Mouse (Mus musculus): ENCODE data around the gene Myh10. TPM values are rescaled to one million over a fixed set of nuclear protein-coding genes. Genes with fewer than 3 reads are reported as not detected.
"Not testable (repeated sequence)": the region's sequence is repeated elsewhere in the genome, so short reads cannot be mapped to it uniquely, and the experiment has no call there.

Gene Myh10
- polyA plus RNA-seq, 1 experiment = 25.0 TPM

GRCm38 (mm10) chr11:68692693-68693446, 1.5 kb downstream of the Myh10 start:
- DNase-seq (ENCODE audit: low read depth) = no peak

- DNase-seq (ENCODE audit: low read depth) = no peak
Measured at GRCm38 (mm10) chr11:68693447-68694040, 2.2 kb downstream of the Myh10 start.

- no peak for DNase-seq (ENCODE audit: low read depth)
Measured at GRCm38 (mm10) chr11:68702370-68702769, 11.0 kb downstream of the Myh10 start.

GRCm38 (mm10) chr11:68703360-68703759, 12.0 kb downstream of the Myh10 start:
- DNase-seq (ENCODE audit: low read depth) = no peak

- DNase-seq (ENCODE audit: low read depth) = no peak
Measured at GRCm38 (mm10) chr11:68704258-68704657, 12.9 kb downstream of the Myh10 start.

- no peak for DNase-seq (ENCODE audit: low read depth)
Measured at GRCm38 (mm10) chr11:68704847-68705246, 13.5 kb downstream of the Myh10 start.

- no peak for DNase-seq (ENCODE audit: low read depth)
Measured at GRCm38 (mm10) chr11:68706524-68707429, 15.4 kb downstream of the Myh10 start.

- DNase-seq (ENCODE audit: low read depth) = no peak
Measured at GRCm38 (mm10) chr11:68707881-68708582, 16.7 kb downstream of the Myh10 start.

GRCm38 (mm10) chr11:68716167-68716566, 24.8 kb downstream of the Myh10 start:
- DNase-seq (ENCODE audit: low read depth) = no peak

- no peak for DNase-seq (ENCODE audit: low read depth)
Measured at GRCm38 (mm10) chr11:68717171-68717840, 25.9 kb downstream of the Myh10 start.

GRCm38 (mm10) chr11:68719096-68719648, 27.8 kb downstream of the Myh10 start:
- no peak for DNase-seq (ENCODE audit: low read depth)

- no peak for DNase-seq (ENCODE audit: low read depth)
Measured at GRCm38 (mm10) chr11:68719774-68720173, 28.4 kb downstream of the Myh10 start.

- DNase-seq (ENCODE audit: low read depth) = no peak
Measured at GRCm38 (mm10) chr11:68724117-68724516, 32.8 kb downstream of the Myh10 start.

- no peak for DNase-seq (ENCODE audit: low read depth)
Measured at GRCm38 (mm10) chr11:68728693-68729092, 37.3 kb downstream of the Myh10 start.

- DNase-seq (ENCODE audit: low read depth) = no peak
Measured at GRCm38 (mm10) chr11:68730792-68731191, 39.4 kb downstream of the Myh10 start.

- DNase-seq (ENCODE audit: low read depth) = no peak
Measured at GRCm38 (mm10) chr11:68732066-68732465, 40.7 kb downstream of the Myh10 start.

GRCm38 (mm10) chr11:68733401-68733800, 42.0 kb downstream of the Myh10 start:
- not testable (repeated sequence) for DNase-seq (ENCODE audit: low read depth)

- no peak for DNase-seq (ENCODE audit: low read depth)
Measured at GRCm38 (mm10) chr11:68739509-68739908, 48.1 kb downstream of the Myh10 start.

- no peak for DNase-seq (ENCODE audit: low read depth)
Measured at GRCm38 (mm10) chr11:68742658-68743057, 51.3 kb downstream of the Myh10 start.

GRCm38 (mm10) chr11:68744150-68744549, 52.8 kb downstream of the Myh10 start:
- DNase-seq (ENCODE audit: low read depth) = no peak

Data from gonadal fat pad, adult 2 months (tissue).